Mouse (Mus musculus) CH12.LX (cell line): ENCODE data around the gene Alkbh4.

Experiments
- CTCF ChIP-seq, 2 experiments: IDR thresholded peaks in 1 of 2; conservative IDR thresholded peaks in 1 of 2; 2 replicates each; pipeline ENCODE4 v1.5.1; 2011 to 2012; ENCODE audit warnings: low read depth in 2 of 2, low read length in 2 of 2, improper control_type of control experiment in 1 of 2, inconsistent platforms in 1 of 2, mild to moderate bottlenecking in 1 of 2, moderate library complexity in 1 of 2
- TCF12 ChIP-seq: IDR thresholded peaks from 2 replicates; pipeline ENCODE4 v1.6.1; 2014; ENCODE audit warnings: low read depth, mild to moderate bottlenecking, inconsistent platforms, low read length, improper control_type of control experiment

DNA sequence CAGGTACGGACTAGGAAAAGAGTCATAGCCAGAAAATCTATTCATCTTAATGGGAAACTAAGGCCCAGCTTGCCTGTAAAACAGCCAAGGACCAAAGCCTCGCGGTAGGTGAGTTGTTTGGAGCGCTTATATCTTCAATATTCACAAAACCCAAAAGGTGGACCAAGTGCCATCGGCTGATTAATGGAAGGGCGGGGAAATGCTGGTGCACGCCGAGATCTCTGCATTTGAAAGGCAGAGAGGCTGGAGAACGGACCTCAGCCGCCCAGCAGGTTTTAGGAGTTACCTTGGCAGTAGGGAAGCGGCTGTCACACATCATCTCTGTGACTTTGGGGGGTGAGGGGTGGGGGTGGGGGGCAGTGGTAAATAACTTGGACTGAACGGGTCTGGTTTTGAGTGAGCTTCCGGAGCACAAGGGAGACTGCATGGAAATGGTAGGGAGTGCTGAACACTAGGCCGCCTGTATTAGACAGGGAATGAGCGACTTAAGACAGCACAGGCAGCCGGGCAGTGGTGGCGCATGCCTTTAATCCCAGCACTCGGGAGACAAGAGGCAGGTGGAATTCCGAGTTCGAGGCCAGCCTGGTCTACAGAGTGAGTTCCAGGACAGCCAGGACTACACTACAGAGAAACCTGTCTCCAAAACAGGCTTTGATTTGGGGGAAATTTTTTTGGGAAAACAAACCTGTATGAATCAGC is 495 bp downstream of the Alkbh4 start:
- TF ChIP-seq CTCF (conservative IDR thresholded peaks at IDR 0.05 in 1 of 2, IDR thresholded peaks at IDR 0.05 in 1 of 2; ENCODE audit: low read depth in 2 of 2, low read length in 2 of 2) (no peak), TCF12 (no peak)
